Mouse (Mus musculus) heart, embryonic 12.5 days (tissue): ENCODE measurements at regions not wholly inside any gene's neighbourhood (a gene's known extent, or its start where the extent isn't known, plus 50 kb on each side); places are given as distances from the start of the nearest gene placed in this dataset.

Experiments used
- ATAC-seq: fragments of 200-750 bp; cut with Nextera tagmentation; 2 replicates; pipeline ENCODE4 v1.8.0; 2017; ENCODE audit warnings: moderate TSS enrichment, moderate library complexity; ENCODE audit not compliant: insufficient number of reproducible peaks, low FRiP score
- H3K27ac ChIP-seq: fragments of 300-500 bp; sonication (generic); 2 replicates; pipeline ENCODE4 v1.5.1; 2016; ENCODE audit warnings: mild to moderate bottlenecking, moderate library complexity; ENCODE audit not compliant: poor library complexity, severe bottlenecking
- H3K27me3 ChIP-seq: fragments of 300-500 bp; sonication (generic); replicated peaks from 2 replicates; pipeline ENCODE4 v1.6.1; 2016; ENCODE audit warnings: mild to moderate bottlenecking, moderate library complexity
- H3K36me3 ChIP-seq: fragments of 300-500 bp; sonication (generic); 2 replicates; pipeline ENCODE4 v1.6.1; 2016; ENCODE audit warnings: mild to moderate bottlenecking, moderate library complexity
- H3K4me1 ChIP-seq: fragments of 300-500 bp; sonication (generic); replicated peaks from 2 replicates; pipeline ENCODE4 v1.6.1; 2016; ENCODE audit warnings: mild to moderate bottlenecking
- H3K4me2 ChIP-seq: fragments of 300-500 bp; sonication (generic); 2 replicates; pipeline ENCODE4 v1.6.1; 2016; ENCODE audit warnings: mild to moderate bottlenecking, moderate library complexity
- H3K4me3 ChIP-seq: fragments of 300-500 bp; sonication (generic); 2 replicates; pipeline ENCODE4 v1.5.1; 2016; ENCODE audit warnings: mild to moderate bottlenecking
- H3K9ac ChIP-seq: fragments of 300-500 bp; sonication (generic); 2 replicates; pipeline ENCODE4 v1.6.1; 2016; ENCODE audit warnings: mild to moderate bottlenecking, moderate library complexity
- H3K9me3 ChIP-seq: fragments of 300-500 bp; sonication (generic); replicated peaks from 2 replicates; pipeline ENCODE4 v1.6.1; 2016; ENCODE audit warnings: mild to moderate bottlenecking, moderate library complexity
- WGBS: fragments of 180-500 bp; shearing (Covaris S2); methylation state at CpG from one replicate; pipeline ENCODE4 v1.1.7; 2016; 5-methylcytosine and 5-hydroxymethylcytosine counted together

- H3K9me3 ChIP-seq: no peaks in the 10 kb centered on the region
- H3K27ac ChIP-seq: no peak overlapping the region
- H3K4me3 ChIP-seq: no peak overlapping the region
- H3K4me1 ChIP-seq: no peaks in the 10 kb centered on the region
- no peak overlapping the region for H3K9ac ChIP-seq
- H3K4me2 ChIP-seq: no peak overlapping the region
- WGBS: 61% methylated on average over 3 of the region's 3 CpGs
- no peaks in the 10 kb centered on the region for H3K36me3 ChIP-seq
- no peaks in the 10 kb centered on the region for H3K27me3 ChIP-seq
- ATAC-seq: no peak
Measured at GRCm38 (mm10) chr4:127445300-127445699, 87.3 kb upstream of the Gjb5 start.

- WGBS: 78% methylated on average over 1 of the region's 1 CpGs
- Histone ChIP-seq H3K36me3 (no peaks in the 10 kb centered on the region), H3K27me3 (no peaks in the 10 kb centered on the region)
Measured at GRCm38 (mm10) chr4:127444056-127444455, 86.1 kb upstream of the Gjb5 start.

GRCm38 (mm10) chr4:127442001-127442400 lies 84.0 kb upstream of the Gjb5 start:
- 78% methylated on average over 4 of the region's 4 CpGs for WGBS
- Histone ChIP-seq H3K36me3 (no peaks in the 10 kb centered on the region), H3K27ac (no peak overlapping the region), H3K9me3 (no peaks in the 10 kb centered on the region), H3K4me2 (no peak overlapping the region), H3K4me1 (no peaks in the 10 kb centered on the region), H3K4me3 (no peak overlapping the region), H3K9ac (no peak overlapping the region), H3K27me3 (no peaks in the 10 kb centered on the region)
- no peak for ATAC-seq

More at GRCm38 (mm10) chr4:127444056-127444455, 86.1 kb upstream of the Gjb5 start:
- no peak; the same call in 1 of the 2 replicates for ATAC-seq
- Histone ChIP-seq H3K9me3 (no peaks in the 10 kb centered on the region), H3K4me3 (no peak overlapping the region), H3K27ac (no peak overlapping the region), H3K4me1 (no peaks in the 10 kb centered on the region), H3K9ac (no peak overlapping the region), H3K4me2 (no peak overlapping the region)

GRCm38 (mm10) chr4:127440602-127441001 lies 82.6 kb upstream of the Gjb5 start:
- Histone ChIP-seq H3K4me3 (no peak overlapping the region), H3K9ac (no peak overlapping the region), H3K36me3 (no peaks in the 10 kb centered on the region), H3K27ac (no peak overlapping the region), H3K9me3 (no peaks in the 10 kb centered on the region), H3K4me2 (no peak overlapping the region), H3K27me3 (no peaks in the 10 kb centered on the region), H3K4me1 (no peaks in the 10 kb centered on the region)
- no peak for ATAC-seq
- WGBS: 72% methylated on average over 7 of the region's 7 CpGs

GRCm38 (mm10) chr4:127435076-127435475 lies 77.1 kb upstream of the Gjb5 start:
- Histone ChIP-seq H3K4me3 (peak overlapping the region; percentile 33), H3K27me3 (0 out of 2 replicates have a peak, but pooled peaks cover 2% of the 10 kb centered on the region), H3K4me2 (peak overlapping the region; percentile 60), H3K9me3 (no peaks in the 10 kb centered on the region), H3K9ac (no peak overlapping the region), H3K36me3 (no peaks in the 10 kb centered on the region), H3K4me1 (no peaks in the 10 kb centered on the region), H3K27ac (no peak overlapping the region)
- no peak for ATAC-seq
- 4% methylated on average over 8 of the region's 8 CpGs for WGBS

GRCm38 (mm10) chr4:127430237-127430636 lies 72.3 kb upstream of the Gjb5 start:
- no peak overlapping the region for H3K27ac ChIP-seq
- H3K36me3 ChIP-seq: no peaks in the 10 kb centered on the region
- no peak overlapping the region for H3K4me2 ChIP-seq
- no peak for ATAC-seq
- H3K27me3 ChIP-seq: 0 out of 2 replicates have a peak, but pooled peaks cover 2% of the 10 kb centered on the region
- WGBS: 12% methylated on average over 1 of the region's 1 CpGs
- H3K4me1 ChIP-seq: no peaks in the 10 kb centered on the region
- H3K9ac ChIP-seq: no peak overlapping the region
- no peak overlapping the region for H3K4me3 ChIP-seq
- H3K9me3 ChIP-seq: no peaks in the 10 kb centered on the region

GRCm38 (mm10) chr4:127429748-127430147 lies 71.8 kb upstream of the Gjb5 start:
- H3K4me2 ChIP-seq: no peak overlapping the region
- no peak overlapping the region for H3K9ac ChIP-seq
- no peaks in the 10 kb centered on the region for H3K36me3 ChIP-seq
- no peaks in the 10 kb centered on the region for H3K4me1 ChIP-seq
- 58% methylated on average over 1 of the region's 1 CpGs for WGBS
- H3K9me3 ChIP-seq: no peaks in the 10 kb centered on the region
- H3K27ac ChIP-seq: no peak overlapping the region
- no peak for ATAC-seq
- no peak overlapping the region for H3K4me3 ChIP-seq
- H3K27me3 ChIP-seq: 0 out of 2 replicates have a peak, but pooled peaks cover 2% of the 10 kb centered on the region

- 53% methylated on average over 7 of the region's 7 CpGs for WGBS
Measured at GRCm38 (mm10) chr4:127423855-127424254, 65.9 kb upstream of the Gjb5 start.

GRCm38 (mm10) chr4:127421927-127422450 lies 64.0 kb upstream of the Gjb5 start:
- Histone ChIP-seq H3K36me3 (no peaks in the 10 kb centered on the region), H3K9me3 (no peaks in the 10 kb centered on the region), H3K4me3 (no peak overlapping the region), H3K9ac (no peak overlapping the region), H3K27ac (no peak overlapping the region), H3K4me2 (no peak overlapping the region), H3K27me3 (no peaks in the 10 kb centered on the region), H3K4me1 (peaks cover 21% of the 10 kb centered on the region)
- WGBS: 80% methylated on average over 6 of the region's 6 CpGs
- no peak for ATAC-seq

More at GRCm38 (mm10) chr4:127423855-127424254, 65.9 kb upstream of the Gjb5 start:
- Histone ChIP-seq H3K4me3 (no peak overlapping the region), H3K27ac (peak overlapping the region; percentile 4; the same call in 1 of the 2 replicates), H3K9me3 (no peaks in the 10 kb centered on the region), H3K27me3 (no peaks in the 10 kb centered on the region), H3K9ac (no peak overlapping the region), H3K4me1 (peaks cover 21% of the 10 kb centered on the region), H3K36me3 (no peaks in the 10 kb centered on the region), H3K4me2 (no peak overlapping the region)
- no peak for ATAC-seq

- no peaks in the 10 kb centered on the region for H3K27me3 ChIP-seq
- no peak for ATAC-seq
- H3K36me3 ChIP-seq: no peaks in the 10 kb centered on the region
- H3K9me3 ChIP-seq: no peaks in the 10 kb centered on the region
- peaks cover 21% of the 10 kb centered on the region for H3K4me1 ChIP-seq
- H3K9ac ChIP-seq: no peak overlapping the region
- H3K4me2 ChIP-seq: no peak overlapping the region
- no peak overlapping the region for H3K4me3 ChIP-seq
- H3K27ac ChIP-seq: no peak overlapping the region
- 66% methylated on average over 5 of the region's 5 CpGs for WGBS
Measured at GRCm38 (mm10) chr4:127421129-127421528, 63.1 kb upstream of the Gjb5 start.

GRCm38 (mm10) chr4:127419786-127420120 lies 61.8 kb upstream of the Gjb5 start:
- no peak overlapping the region for H3K4me3 ChIP-seq
- ATAC-seq: no peak
- 40% methylated on average over 8 of the region's 8 CpGs for WGBS
- no peak overlapping the region for H3K9ac ChIP-seq
- H3K36me3 ChIP-seq: no peaks in the 10 kb centered on the region
- peaks cover 23% of the 10 kb centered on the region for H3K4me1 ChIP-seq
- H3K4me2 ChIP-seq: peak overlapping the region; percentile 17; the same call in 1 of the 2 replicates
- H3K27me3 ChIP-seq: no peaks in the 10 kb centered on the region
- H3K9me3 ChIP-seq: no peaks in the 10 kb centered on the region
- H3K27ac ChIP-seq: no peak overlapping the region
